Mouse (Mus musculus) lung, embryonic 16.5 days (tissue): ENCODE measurements around the gene Pik3r1. TPM values are rescaled to one million over a fixed set of nuclear protein-coding genes. Genes with fewer than 3 reads are reported as not detected.

Experiments
- ATAC-seq: fragments of 200-750 bp; cut with Nextera tagmentation; 2 replicates; pipeline ENCODE4 v1.8.0; 2017; ENCODE audit warnings: low read depth, mild to moderate bottlenecking, moderate library complexity
- H3K27ac ChIP-seq: fragments of 300-500 bp; sonication (generic); 2 replicates; pipeline ENCODE4 v1.5.1; 2014; ENCODE audit warnings: mild to moderate bottlenecking, control low read depth, low read length
- H3K27me3 ChIP-seq: fragments of 300-500 bp; sonication (generic); 2 replicates; pipeline ENCODE4 v1.6.1; 2014; ENCODE audit warnings: low read depth, low read length, mixed read lengths; ENCODE audit not compliant: control insufficient read depth, insufficient read depth
- H3K36me3 ChIP-seq: fragments of 300-500 bp; sonication (generic); 2 replicates; pipeline ENCODE4 v1.6.1; 2014; ENCODE audit warnings: low read length; ENCODE audit not compliant: control insufficient read depth, insufficient read depth
- H3K4me1 ChIP-seq: fragments of 300-500 bp; sonication (generic); replicated peaks from 2 replicates; pipeline ENCODE4 v1.6.1; 2014; ENCODE audit warnings: low read length, mixed read lengths; ENCODE audit not compliant: control insufficient read depth, insufficient read depth
- H3K4me2 ChIP-seq: fragments of 300-500 bp; sonication (generic); 2 replicates; pipeline ENCODE4 v1.6.1; 2014; ENCODE audit warnings: low read depth, low read length, control low read depth
- H3K4me3 ChIP-seq: fragments of 300-500 bp; sonication (generic); 2 replicates; pipeline ENCODE4 v1.5.1; 2014; ENCODE audit warnings: mild to moderate bottlenecking, low read length, control low read depth
- H3K9ac ChIP-seq: fragments of 300-500 bp; sonication (generic); 2 replicates; pipeline ENCODE4 v1.6.1; 2014; ENCODE audit warnings: low read length, control low read depth
- H3K9me3 ChIP-seq: fragments of 300-500 bp; sonication (generic); 2 replicates; pipeline ENCODE4 v1.6.1; 2016; ENCODE audit warnings: low read length; ENCODE audit not compliant: control insufficient read depth
- WGBS: fragments of 180-500 bp; shearing (Covaris S2); extraction: QIAGEN DNeasy Blood & Tissue Kit; methylation state at CpG from one replicate; pipeline ENCODE4 v1.1.7; 2014; 5-methylcytosine and 5-hydroxymethylcytosine counted together
- polyA plus RNA-seq: library from polyadenylated mRNA; unstranded; fragments of >200 nt; fragmentation: Nextera tagmentation; extraction: Ambion mirVana; gene quantifications from 2 replicates; pipeline ENCODE4 v1.2.1, GENCODE M21; 2015

Pik3r1 gene
- polyA plus RNA-seq, 1 experiment from 2014 or later: 28.5 TPM

GRCm38 (mm10) chr13:101800833-101801371, 32.9 kb upstream of the Pik3r1 start:
- no peaks in the 10 kb centered on the region for H3K9me3 ChIP-seq
- peak overlapping the region; percentile 50 for H3K4me3 ChIP-seq
- WGBS: 39% methylated on average over 10 of the region's 10 CpGs
- ATAC-seq: peak; percentile 4; the same call in 1 of the 2 replicates
- H3K9ac ChIP-seq: peak overlapping the region; percentile 63
- peaks cover 6% of the 10 kb centered on the region for H3K4me1 ChIP-seq
- no peaks in the 10 kb centered on the region; the same call in 1 of the 2 replicates for H3K27me3 ChIP-seq
- peak overlapping the region; percentile 63 for H3K4me2 ChIP-seq
- 0 out of 2 replicates have a peak overlapping the region, but pooled peaks have one; percentile 18 for H3K27ac ChIP-seq
- H3K36me3 ChIP-seq: no peaks in the 10 kb centered on the region

GRCm38 (mm10) chr13:101800021-101800596, 32.1 kb upstream of the Pik3r1 start:
- Histone ChIP-seq H3K36me3 (no peaks in the 10 kb centered on the region), H3K4me3 (no peak overlapping the region), H3K9me3 (no peaks in the 10 kb centered on the region), H3K9ac (no peak overlapping the region), H3K4me1 (peaks cover 6% of the 10 kb centered on the region), H3K27ac (no peak overlapping the region), H3K27me3 (no peaks in the 10 kb centered on the region; the same call in 1 of the 2 replicates), H3K4me2 (no peak overlapping the region)
- ATAC-seq: no peak
- 90% methylated on average over 13 of the region's 13 CpGs for WGBS

DNA sequence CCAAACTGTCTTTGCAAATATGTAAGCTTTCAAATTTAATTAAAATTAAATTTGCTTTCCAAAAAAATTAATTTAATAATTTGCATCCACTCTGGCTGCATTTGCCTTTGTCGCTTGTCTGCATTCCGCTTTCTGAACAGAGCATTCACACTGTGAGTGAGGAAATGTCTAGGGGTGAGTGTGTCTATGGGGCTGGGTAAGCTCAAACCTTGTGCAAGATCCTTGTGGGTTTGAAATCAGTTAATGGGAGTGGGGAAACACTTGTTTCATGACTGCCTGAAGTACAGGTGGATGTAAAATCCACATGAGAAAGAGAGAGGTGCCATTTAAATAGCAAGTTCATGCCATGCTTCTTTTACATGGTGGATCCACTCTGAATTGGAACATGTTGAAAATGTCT, 31.3 kb upstream of the Pik3r1 start:
- Histone ChIP-seq H3K27me3 (no peaks in the 10 kb centered on the region; the same call in 1 of the 2 replicates), H3K36me3 (no peaks in the 10 kb centered on the region), H3K9ac (no peak overlapping the region), H3K9me3 (no peaks in the 10 kb centered on the region), H3K27ac (no peak overlapping the region), H3K4me2 (no peak overlapping the region), H3K4me3 (no peak overlapping the region), H3K4me1 (peaks cover 6% of the 10 kb centered on the region)
- no peak for ATAC-seq
- WGBS: 91% methylated on average over 2 of the region's 2 CpGs

GRCm38 (mm10) chr13:101798522-101798921, 30.5 kb upstream of the Pik3r1 start:
- peaks cover 6% of the 10 kb centered on the region for H3K4me1 ChIP-seq
- H3K4me3 ChIP-seq: no peak overlapping the region
- WGBS: 78% methylated on average over 4 of the region's 4 CpGs
- H3K4me2 ChIP-seq: no peak overlapping the region
- H3K27me3 ChIP-seq: no peaks in the 10 kb centered on the region; the same call in 1 of the 2 replicates
- H3K27ac ChIP-seq: no peak overlapping the region
- ATAC-seq: no peak
- H3K9me3 ChIP-seq: no peaks in the 10 kb centered on the region
- H3K36me3 ChIP-seq: no peaks in the 10 kb centered on the region
- no peak overlapping the region for H3K9ac ChIP-seq

DNA sequence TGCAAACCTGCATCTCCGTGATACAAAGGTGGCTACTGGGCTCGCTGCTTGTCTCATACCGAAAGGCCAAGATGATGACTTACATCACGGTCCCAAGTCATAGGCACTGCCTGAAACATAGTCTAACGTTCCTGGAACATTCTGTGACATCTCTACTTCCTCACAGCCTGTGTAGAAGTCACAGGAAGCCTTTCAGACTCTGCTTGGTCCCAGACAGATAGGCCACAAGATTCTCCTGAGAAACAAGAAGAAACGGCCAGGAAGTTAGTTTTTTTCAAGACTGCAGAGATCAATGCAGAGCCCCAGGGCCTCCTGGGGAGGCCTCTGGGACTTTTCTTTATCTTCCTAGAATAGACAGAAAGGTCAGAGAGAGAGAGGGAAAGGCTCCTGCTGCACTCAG, 29.0 kb upstream of the Pik3r1 start:
- 63% methylated on average over 6 of the region's 6 CpGs for WGBS
- no peak overlapping the region for H3K4me3 ChIP-seq
- ATAC-seq: no peak

GRCm38 (mm10) chr13:101785705-101786104, 17.7 kb upstream of the Pik3r1 start:
- Histone ChIP-seq H3K4me3 (no peak overlapping the region), H3K36me3 (no peaks in the 10 kb centered on the region), H3K9ac (no peak overlapping the region), H3K27ac (no peak overlapping the region), H3K4me1 (no peaks in the 10 kb centered on the region), H3K27me3 (no peaks in the 10 kb centered on the region), H3K9me3 (no peaks in the 10 kb centered on the region), H3K4me2 (no peak overlapping the region)
- 80% methylated on average over 4 of the region's 4 CpGs for WGBS
- ATAC-seq: no peak

More for the DNA sequence above, 29.0 kb upstream of the Pik3r1 start:
- H3K27me3 ChIP-seq: no peaks in the 10 kb centered on the region; the same call in 1 of the 2 replicates
- no peak overlapping the region for H3K27ac ChIP-seq
- H3K9me3 ChIP-seq: no peaks in the 10 kb centered on the region
- no peak overlapping the region for H3K9ac ChIP-seq
- H3K4me1 ChIP-seq: peaks cover 6% of the 10 kb centered on the region
- H3K36me3 ChIP-seq: no peaks in the 10 kb centered on the region
- H3K4me2 ChIP-seq: no peak overlapping the region

GRCm38 (mm10) chr13:101784651-101785289, 16.8 kb upstream of the Pik3r1 start:
- H3K27me3 ChIP-seq: no peaks in the 10 kb centered on the region
- 89% methylated on average over 13 of the region's 13 CpGs for WGBS
- no peak overlapping the region for H3K4me2 ChIP-seq
- H3K9ac ChIP-seq: no peak overlapping the region
- ATAC-seq: no peak
- H3K27ac ChIP-seq: no peak overlapping the region
- no peak overlapping the region for H3K4me3 ChIP-seq
- no peaks in the 10 kb centered on the region for H3K36me3 ChIP-seq
- no peaks in the 10 kb centered on the region for H3K9me3 ChIP-seq
- no peaks in the 10 kb centered on the region for H3K4me1 ChIP-seq

- Histone ChIP-seq H3K9ac (no peak overlapping the region), H3K27me3 (no peaks in the 10 kb centered on the region), H3K4me3 (no peak overlapping the region), H3K27ac (no peak overlapping the region), H3K9me3 (no peaks in the 10 kb centered on the region), H3K36me3 (no peaks in the 10 kb centered on the region), H3K4me1 (no peaks in the 10 kb centered on the region), H3K4me2 (no peak overlapping the region)
- WGBS: 83% methylated on average over 4 of the region's 4 CpGs
- ATAC-seq: no peak
Measured at GRCm38 (mm10) chr13:101779011-101779410, 11.0 kb upstream of the Pik3r1 start.

- Histone ChIP-seq H3K4me2 (no peak overlapping the region), H3K9me3 (no peaks in the 10 kb centered on the region), H3K4me3 (no peak overlapping the region), H3K27ac (no peak overlapping the region), H3K9ac (no peak overlapping the region), H3K4me1 (no peaks in the 10 kb centered on the region), H3K36me3 (no peaks in the 10 kb centered on the region), H3K27me3 (no peaks in the 10 kb centered on the region)
- no peak for ATAC-seq
- WGBS: 81% methylated on average over 3 of the region's 3 CpGs
Measured at GRCm38 (mm10) chr13:101777851-101778250, 9.8 kb upstream of the Pik3r1 start.
